Mouse (Mus musculus) heart, embryonic 12.5 days (tissue): ENCODE measurements around the gene Kpna1. TPM values are rescaled to one million over a fixed set of nuclear protein-coding genes. Genes with fewer than 3 reads are reported as not detected.

ENCODE experiments used
- ATAC-seq: fragments of 200-750 bp; cut with Nextera tagmentation; 2 replicates; pipeline ENCODE4 v1.8.0; 2017; ENCODE audit warnings: moderate TSS enrichment, moderate library complexity; ENCODE audit not compliant: insufficient number of reproducible peaks, low FRiP score
- H3K27ac ChIP-seq: fragments of 300-500 bp; sonication (generic); 2 replicates; pipeline ENCODE4 v1.5.1; 2016; ENCODE audit warnings: mild to moderate bottlenecking, moderate library complexity; ENCODE audit not compliant: poor library complexity, severe bottlenecking
- H3K27me3 ChIP-seq: fragments of 300-500 bp; sonication (generic); replicated peaks from 2 replicates; pipeline ENCODE4 v1.6.1; 2016; ENCODE audit warnings: mild to moderate bottlenecking, moderate library complexity
- H3K36me3 ChIP-seq: fragments of 300-500 bp; sonication (generic); 2 replicates; pipeline ENCODE4 v1.6.1; 2016; ENCODE audit warnings: mild to moderate bottlenecking, moderate library complexity
- H3K4me1 ChIP-seq: fragments of 300-500 bp; sonication (generic); replicated peaks from 2 replicates; pipeline ENCODE4 v1.6.1; 2016; ENCODE audit warnings: mild to moderate bottlenecking
- H3K4me2 ChIP-seq: fragments of 300-500 bp; sonication (generic); 2 replicates; pipeline ENCODE4 v1.6.1; 2016; ENCODE audit warnings: mild to moderate bottlenecking, moderate library complexity
- H3K4me3 ChIP-seq: fragments of 300-500 bp; sonication (generic); 2 replicates; pipeline ENCODE4 v1.5.1; 2016; ENCODE audit warnings: mild to moderate bottlenecking
- H3K9ac ChIP-seq: fragments of 300-500 bp; sonication (generic); 2 replicates; pipeline ENCODE4 v1.6.1; 2016; ENCODE audit warnings: mild to moderate bottlenecking, moderate library complexity
- H3K9me3 ChIP-seq: fragments of 300-500 bp; sonication (generic); replicated peaks from 2 replicates; pipeline ENCODE4 v1.6.1; 2016; ENCODE audit warnings: mild to moderate bottlenecking, moderate library complexity
- WGBS: fragments of 180-500 bp; shearing (Covaris S2); methylation state at CpG from one replicate; pipeline ENCODE4 v1.1.7; 2016; 5-methylcytosine and 5-hydroxymethylcytosine counted together
- polyA plus RNA-seq: library from polyadenylated mRNA; unstranded; fragments of >200 nt; fragmentation: Nextera tagmentation; extraction: Ambion mirVana; gene quantifications from 2 replicates; pipeline ENCODE4 v1.2.1, GENCODE M21; 2016

Gene Kpna1
- polyA plus RNA-seq, 1 experiment from 2014 or later: 64.4 TPM

GRCm38 (mm10) chr16:36071071-36071449, 92.5 kb downstream of the Kpna1 start:
- ATAC-seq: peak; percentile 19; the same call in 1 of the 2 replicates
- 0% methylated on average over 16 of the region's 16 CpGs for WGBS
- Histone ChIP-seq H3K4me3 (peak overlapping the region; percentile 95), H3K9ac (peak overlapping the region; percentile 94), H3K9me3 (no peaks in the 10 kb centered on the region), H3K4me1 (peaks cover 34% of the 10 kb centered on the region), H3K4me2 (peak overlapping the region; percentile 67), H3K27ac (peak overlapping the region; percentile 100), H3K36me3 (peaks cover 15% of the 10 kb centered on the region), H3K27me3 (no peaks in the 10 kb centered on the region)

GRCm38 (mm10) chr16:36071450-36072379, 93.2 kb downstream of the Kpna1 start, which contains the start of the genes Fam162a and Ccdc58:
Fam162a (minus strand) TSS chr16:36071594.
Ccdc58 (plus strand) TSS chr16:36071685.
- H3K36me3 ChIP-seq: peaks cover 14% of the 10 kb centered on the region
- ATAC-seq: peak; percentile 94
- H3K4me2 ChIP-seq: peak within 1 kb of the TSS; percentile 70
- under 1% methylated on average over 79 of the region's 81 CpGs for WGBS
- no peaks in the 10 kb centered on the region for H3K27me3 ChIP-seq
- peak within 1 kb of the TSS; percentile 100 for H3K27ac ChIP-seq
- peaks cover 30% of the 10 kb centered on the region for H3K4me1 ChIP-seq
- peak within 1 kb of the TSS; percentile 94 for H3K9ac ChIP-seq
- H3K4me3 ChIP-seq: peak within 1 kb of the TSS; percentile 95
- no peaks in the 10 kb centered on the region for H3K9me3 ChIP-seq

DNA sequence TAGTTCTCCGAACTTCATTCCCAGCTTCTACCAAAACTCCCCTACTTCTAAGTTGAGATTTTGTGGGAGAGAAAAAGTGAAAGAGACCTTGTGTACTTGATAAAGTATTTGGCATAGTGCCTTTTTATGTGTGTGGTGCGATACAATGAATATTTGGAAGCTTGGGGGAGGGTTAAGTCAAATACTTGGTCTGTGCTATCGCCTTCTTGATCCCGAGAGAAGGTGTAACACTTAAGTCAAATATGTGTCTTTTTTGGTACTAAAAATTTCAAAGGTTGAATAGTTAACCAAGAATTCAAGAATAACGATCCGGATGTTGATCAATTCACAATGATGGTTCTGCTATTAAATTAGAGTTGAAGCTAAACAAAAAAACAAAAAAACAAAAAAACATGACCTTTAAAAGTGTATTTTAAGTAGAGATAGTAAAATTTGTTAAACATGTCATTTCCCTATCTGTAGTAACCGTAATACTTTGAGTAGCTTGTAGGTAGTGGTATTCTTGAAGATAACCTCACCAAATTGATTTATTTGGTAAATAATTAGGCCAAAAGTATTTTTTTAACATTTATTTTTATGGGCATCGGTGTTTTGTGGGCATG, 94.0 kb downstream of the Kpna1 start:
- Histone ChIP-seq H3K4me3 (peak overlapping the region; percentile 95), H3K9ac (peak overlapping the region; percentile 94), H3K36me3 (peaks cover 6% of the 10 kb centered on the region), H3K27ac (peak overlapping the region; percentile 100), H3K27me3 (no peaks in the 10 kb centered on the region), H3K9me3 (no peaks in the 10 kb centered on the region), H3K4me2 (peak overlapping the region; percentile 67), H3K4me1 (peaks cover 22% of the 10 kb centered on the region)
- no peak for ATAC-seq
- 24% methylated on average over 8 of the region's 8 CpGs for WGBS

- WGBS: 89% methylated on average over 3 of the region's 3 CpGs
- peaks cover under 1% of the 10 kb centered on the region for H3K4me1 ChIP-seq
- peaks cover 3% of the 10 kb centered on the region for H3K36me3 ChIP-seq
- no peak overlapping the region for H3K4me3 ChIP-seq
- H3K9ac ChIP-seq: no peak overlapping the region
- no peaks in the 10 kb centered on the region for H3K9me3 ChIP-seq
- H3K4me2 ChIP-seq: no peak overlapping the region
- no peak for ATAC-seq
- H3K27me3 ChIP-seq: no peaks in the 10 kb centered on the region
- no peak overlapping the region for H3K27ac ChIP-seq
Observed at GRCm38 (mm10) chr16:36074772-36075171, 96.2 kb downstream of the Kpna1 start.

GRCm38 (mm10) chr16:36079916-36080315, 101.4 kb downstream of the Kpna1 start:
- Histone ChIP-seq H3K4me2 (no peak overlapping the region), H3K36me3 (peaks cover 26% of the 10 kb centered on the region), H3K9ac (no peak overlapping the region), H3K9me3 (no peaks in the 10 kb centered on the region), H3K4me1 (no peaks in the 10 kb centered on the region), H3K27me3 (no peaks in the 10 kb centered on the region), H3K27ac (no peak overlapping the region), H3K4me3 (no peak overlapping the region)
- 93% methylated on average over 3 of the region's 3 CpGs for WGBS
- no peak for ATAC-seq

Other genes with a start within 250 kb of the Kpna1 start
- 14.4 and 15.1 TPM in 2 replicates for gene Dirc2, start 209.4 kb upstream of the Kpna1 start, polyA plus RNA-seq
- 10.7 and 10.9 TPM in 2 replicates for gene Hspbap1, start 208.4 kb upstream of the Kpna1 start, polyA plus RNA-seq
- gene Parp14, start 107.2 kb upstream of the Kpna1 start, polyA plus RNA-seq: 0.60 and 0.72 TPM in 2 replicates
- gene Parp9, start 40.3 kb upstream of the Kpna1 start, polyA plus RNA-seq: 5.5 and 6.5 TPM in 2 replicates
- 4.9 and 5.0 TPM in 2 replicates for gene Dtx3l, start 39.6 kb upstream of the Kpna1 start, polyA plus RNA-seq
- gene Wdr5b, start 62.4 kb downstream of the Kpna1 start, polyA plus RNA-seq: 6.2 and 6.3 TPM in 2 replicates
- gene Fam162a, start 92.8 kb downstream of the Kpna1 start, polyA plus RNA-seq: 690 and 731 TPM in 2 replicates
- gene Ccdc58, start 92.9 kb downstream of the Kpna1 start, polyA plus RNA-seq: 86.9 and 89.7 TPM in 2 replicates
- gene Csta1, start 152.5 kb downstream of the Kpna1 start, polyA plus RNA-seq: 0.17 TPM in 1 of 2 replicates, not detected in the other
- not detected in 2 replicates for gene Stfa2l1, start 178.1 kb downstream of the Kpna1 start, polyA plus RNA-seq
- gene Gm5483, start 205.5 kb downstream of the Kpna1 start, polyA plus RNA-seq: 1.2 TPM in 1 of 2 replicates, not detected in the other
- not detected in 2 replicates for gene Gm5416, start 231.7 kb downstream of the Kpna1 start, polyA plus RNA-seq
- gene 2010005H15Rik, start 242.7 kb downstream of the Kpna1 start, polyA plus RNA-seq: not detected in 2 replicates